Mouse (Mus musculus) bone marrow macrophage, adult 2 months (primary cell): Measurements from ENCODE around the gene Dysf.

ENCODE experiments used
- CTCF ChIP-seq: IDR thresholded peaks from 2 replicates; pipeline ENCODE4 v1.5.1; 2012; ENCODE audit warnings: low read depth, mild to moderate bottlenecking, low read length, moderate library complexity
- POLR2A ChIP-seq: IDR thresholded peaks from 2 replicates; pipeline ENCODE4 v1.6.1; 2012; ENCODE audit warnings: mild to moderate bottlenecking, low read depth, low read length, borderline replicate concordance

GRCm38 (mm10) chr6:84231108-84231507 is 222.7 kb downstream of the Dysf start:
- no peak for TF ChIP-seq CTCF
- TF ChIP-seq POLR2A: no peak
